ENCODE assay signal across 11 mouse cellular contexts in the genomic region with DNA sequence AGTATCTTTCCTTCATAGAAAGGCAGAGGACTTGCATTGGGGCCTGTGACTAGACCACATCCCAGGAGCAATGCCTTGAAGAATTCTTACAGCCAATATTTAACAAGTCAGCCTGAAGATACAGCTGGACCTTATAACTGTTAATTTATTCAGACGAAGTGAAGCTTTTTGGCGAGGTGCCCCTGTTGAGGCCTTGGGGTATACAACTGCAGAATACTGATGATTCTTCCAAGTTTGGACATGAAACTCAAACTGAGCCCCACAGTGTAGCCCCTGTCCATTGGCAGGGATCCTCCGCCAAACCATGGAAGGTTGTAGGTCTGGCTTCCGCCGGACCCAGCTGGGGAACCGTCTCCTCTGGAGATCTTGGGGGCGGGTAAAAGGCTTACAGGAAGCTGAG. TPM values are rescaled to one million over a fixed set of nuclear protein-coding genes. Genes with fewer than 3 reads are reported as not detected.
A peak's percentile ranks its signal among the peaks of the same experiment; 100 is the strongest.
DNase-seq lines count a peak whose midpoint lies in the region.
"Had no signal": no experiment of that assay in that cellular context is flagged by ENCODE, and none has a peak within 500 bp of the region (broad histone marks: within the 10 kb centered on the region; RNA-seq: fewer than 3 reads in every experiment).

No protein-coding gene starts in this region.

- H3K4me1 ChIP-seq in limb, embryonic 10.5 days, result peaks cover 4% of the 10 kb centered on the region; the same call in 1 of the 2 replicates
- H3K4me1 ChIP-seq: limb, embryonic 12.5 days had no signal

- 93% methylated on average over 7 of the region's 7 CpGs for WGBS in limb, embryonic 10.5 days

- H3K36me3 ChIP-seq in limb, embryonic 10.5 days, result peaks cover 43% of the 10 kb centered on the region

- H3K9me3 ChIP-seq in limb, embryonic 10.5 days (replicated peaks), result no peaks in the 10 kb centered on the region
- H3K9me3 ChIP-seq: limb, embryonic 12.5 days had no signal

- peak; percentile 1 for DNase-seq in cerebellum, adult 9-10 months
- DNase-seq in cerebellum, adult 18-20 months, result no peak
- DNase-seq in layer of hippocampus, postnatal 10 days (ENCODE audit: low spot score in 2 of 2), result peak; percentile 34 to 60
- DNase-seq in layer of hippocampus, postnatal 36 days, result no peak
- DNase-seq in heart, adult 8-10 months (ENCODE audit: low spot score), result peak; percentile 25
- DNase-seq in kidney, postnatal 4 days, result peak; percentile 82 to 87
- no peak for DNase-seq in limb, embryonic 10.5 days (ENCODE audit: low spot score)
- no peak for DNase-seq in natural killer cell, adult 2 months (ENCODE audit: low spot score in 2 of 2)
- DNase-seq: cerebellum, adult 9-11 months; thymus, adult 2 months had no signal

- H3K27ac ChIP-seq in limb, embryonic 10.5 days, result no peak overlapping the region
- H3K27ac ChIP-seq: limb, embryonic 12.5 days had no signal

- H3K4me3 ChIP-seq in limb, embryonic 10.5 days, result no peak overlapping the region
- H3K4me3 ChIP-seq: limb, embryonic 12.5 days had no signal

- H3K27me3 ChIP-seq in limb, embryonic 10.5 days (ENCODE audit: low read depth, poor library complexity, severe bottlenecking), result no peaks in the 10 kb centered on the region
- H3K27me3 ChIP-seq: limb, embryonic 12.5 days had no signal

RNA-seq across cellular contexts. Expression of a gene that starts 12.7 kb away (rescaled TPM):
- total RNA-seq in layer of hippocampus, postnatal 10 days (2021), result not detected
- total RNA-seq in layer of hippocampus, postnatal 36 days (2021), result not detected
- total RNA-seq in heart, adult 8-10 months (2022), result not detected
- not detected in 2 replicates for polyA plus RNA-seq in limb, embryonic 10.5 days (2016; fragmentation: Nextera tagmentation; extraction: Ambion mirVana)
- polyA plus RNA-seq: limb, embryonic 12.5 days; thymus, adult 2 months had no signal

Comparison
In these comparisons a context has a peak if more than half of its experiments do, and no peak if none do; other contexts are left out.
1. DNase-seq: peak in cerebellum, adult 9-10 months (single experiment), layer of hippocampus, postnatal 10 days (2 of 2), heart, adult 8-10 months (single experiment) and kidney, postnatal 4 days (2 of 2); none in cerebellum, adult 18-20 months (0 of 2), layer of hippocampus, postnatal 36 days (0 of 2), limb, embryonic 10.5 days (single experiment) and natural killer cell, adult 2 months (0 of 2).